Mouse (Mus musculus): ENCODE results near the gene Grip1. TPM values are rescaled to one million over a fixed set of nuclear protein-coding genes. Genes with fewer than 3 reads are reported as not detected.
A peak's percentile ranks its signal among the peaks of the same experiment; 100 is the strongest.

Gene Grip1
- total and polyA plus RNA-seq, 2 experiments, result under 0.01 to 0.02 TPM

GRCm38 (mm10) chr10:119521686-119522085, 68.1 kb downstream of the Grip1 start:
- Histone ChIP-seq H3K9ac (ENCODE audit: low read depth, low read length) (no peak overlapping the region), H3K27ac (replicated peaks; ENCODE audit: insufficient read depth, low read depth, low read length) (no peak overlapping the region), H3K79me2 (ENCODE audit: control insufficient read depth, insufficient read depth, low read length) (no peaks in the 10 kb centered on the region), H3K36me3 (ENCODE audit: control insufficient read depth, insufficient read depth, low read length) (no peaks in the 10 kb centered on the region), H3K4me3 (ENCODE audit: insufficient read depth, low read depth, low read length) (no peak overlapping the region), H3K27me3 (ENCODE audit: control insufficient read depth, insufficient read depth, low read length) (no peaks in the 10 kb centered on the region), H3K4me1 (ENCODE audit: control insufficient read depth, insufficient read depth, low read length) (no peaks in the 10 kb centered on the region)
- DNase-seq (ENCODE audit: extremely low read depth, low read depth, low spot score), result no peak
- no peak for TF ChIP-seq CTCF (IDR thresholded peaks at IDR 0.05; ENCODE audit: low read depth, low read length)
- no peak for TF ChIP-seq POLR2A (IDR thresholded peaks at IDR 0.05; ENCODE audit: extremely low read depth, insufficient read depth, low read length)
- 93% methylated on average over 11 of the region's 11 CpGs for WGBS

GRCm38 (mm10) chr10:119525730-119526129, 72.1 kb downstream of the Grip1 start:
- H3K79me2 ChIP-seq (ENCODE audit: control insufficient read depth, insufficient read depth, low read length), result no peaks in the 10 kb centered on the region
- WGBS, result 48% methylated on average over 3 of the region's 3 CpGs
- DNase-seq (ENCODE audit: extremely low read depth, low read depth, low spot score), result peak; percentile 8
- no peak for TF ChIP-seq CTCF (IDR thresholded peaks at IDR 0.05; ENCODE audit: low read depth, low read length)
- TF ChIP-seq POLR2A (IDR thresholded peaks at IDR 0.05; ENCODE audit: extremely low read depth, insufficient read depth, low read length), result no peak
- H3K4me3 ChIP-seq (ENCODE audit: insufficient read depth, low read depth, low read length), result no peak overlapping the region
- no peaks in the 10 kb centered on the region for H3K27me3 ChIP-seq (ENCODE audit: control insufficient read depth, insufficient read depth, low read length)
- no peaks in the 10 kb centered on the region for H3K4me1 ChIP-seq (ENCODE audit: control insufficient read depth, insufficient read depth, low read length)
- no peak overlapping the region for H3K9ac ChIP-seq (ENCODE audit: low read depth, low read length)
- H3K27ac ChIP-seq (replicated peaks; ENCODE audit: insufficient read depth, low read depth, low read length), result no peak overlapping the region
- no peaks in the 10 kb centered on the region for H3K36me3 ChIP-seq (ENCODE audit: control insufficient read depth, insufficient read depth, low read length)

- Histone ChIP-seq H3K27ac (replicated peaks; ENCODE audit: insufficient read depth, low read depth, low read length) (no peak overlapping the region), H3K9ac (ENCODE audit: low read depth, low read length) (no peak overlapping the region), H3K36me3 (ENCODE audit: control insufficient read depth, insufficient read depth, low read length) (no peaks in the 10 kb centered on the region), H3K4me3 (ENCODE audit: insufficient read depth, low read depth, low read length) (no peak overlapping the region), H3K27me3 (ENCODE audit: control insufficient read depth, insufficient read depth, low read length) (no peaks in the 10 kb centered on the region), H3K4me1 (ENCODE audit: control insufficient read depth, insufficient read depth, low read length) (no peaks in the 10 kb centered on the region), H3K79me2 (ENCODE audit: control insufficient read depth, insufficient read depth, low read length) (no peaks in the 10 kb centered on the region)
- 63% methylated on average over 4 of the region's 4 CpGs for WGBS
- TF ChIP-seq CTCF (IDR thresholded peaks at IDR 0.05; ENCODE audit: low read depth, low read length), result no peak
- TF ChIP-seq POLR2A (IDR thresholded peaks at IDR 0.05; ENCODE audit: extremely low read depth, insufficient read depth, low read length), result no peak
- no peak for DNase-seq (ENCODE audit: extremely low read depth, low read depth, low spot score)
Observed at GRCm38 (mm10) chr10:119534852-119535251, 81.2 kb downstream of the Grip1 start.

GRCm38 (mm10) chr10:119541655-119542054, 88.0 kb downstream of the Grip1 start:
- Histone ChIP-seq H3K27me3 (ENCODE audit: control insufficient read depth, insufficient read depth, low read length) (no peaks in the 10 kb centered on the region), H3K4me3 (ENCODE audit: insufficient read depth, low read depth, low read length) (no peak overlapping the region), H3K9ac (ENCODE audit: low read depth, low read length) (no peak overlapping the region), H3K36me3 (ENCODE audit: control insufficient read depth, insufficient read depth, low read length) (no peaks in the 10 kb centered on the region), H3K27ac (replicated peaks; ENCODE audit: insufficient read depth, low read depth, low read length) (no peak overlapping the region), H3K4me1 (ENCODE audit: control insufficient read depth, insufficient read depth, low read length) (no peaks in the 10 kb centered on the region; the same call in 1 of the 2 replicates), H3K79me2 (ENCODE audit: control insufficient read depth, insufficient read depth, low read length) (no peaks in the 10 kb centered on the region)
- DNase-seq (ENCODE audit: extremely low read depth, low read depth, low spot score), result peak; percentile 77
- TF ChIP-seq POLR2A (IDR thresholded peaks at IDR 0.05; ENCODE audit: extremely low read depth, insufficient read depth, low read length) (no peak), CTCF (IDR thresholded peaks at IDR 0.05; ENCODE audit: low read depth, low read length) (no peak)
- 19% methylated on average over 4 of the region's 4 CpGs for WGBS

GRCm38 (mm10) chr10:119543771-119544170, 90.1 kb downstream of the Grip1 start:
- Histone ChIP-seq H3K4me3 (ENCODE audit: insufficient read depth, low read depth, low read length) (no peak overlapping the region), H3K4me1 (ENCODE audit: control insufficient read depth, insufficient read depth, low read length) (no peaks in the 10 kb centered on the region; the same call in 1 of the 2 replicates), H3K79me2 (ENCODE audit: control insufficient read depth, insufficient read depth, low read length) (no peaks in the 10 kb centered on the region), H3K27me3 (ENCODE audit: control insufficient read depth, insufficient read depth, low read length) (no peaks in the 10 kb centered on the region), H3K9ac (ENCODE audit: low read depth, low read length) (no peak overlapping the region), H3K36me3 (ENCODE audit: control insufficient read depth, insufficient read depth, low read length) (no peaks in the 10 kb centered on the region), H3K27ac (replicated peaks; ENCODE audit: insufficient read depth, low read depth, low read length) (no peak overlapping the region)
- WGBS, result 85% methylated on average over 7 of the region's 7 CpGs
- no peak for TF ChIP-seq CTCF (IDR thresholded peaks at IDR 0.05; ENCODE audit: low read depth, low read length)
- TF ChIP-seq POLR2A (IDR thresholded peaks at IDR 0.05; ENCODE audit: extremely low read depth, insufficient read depth, low read length), result no peak
- no peak for DNase-seq (ENCODE audit: extremely low read depth, low read depth, low spot score)

GRCm38 (mm10) chr10:119544743-119545142, 91.1 kb downstream of the Grip1 start:
- H3K27me3 ChIP-seq (ENCODE audit: control insufficient read depth, insufficient read depth, low read length), result no peaks in the 10 kb centered on the region
- 88% methylated on average over 9 of the region's 9 CpGs for WGBS
- no peak for DNase-seq (ENCODE audit: extremely low read depth, low read depth, low spot score)

More at GRCm38 (mm10) chr10:119544743-119545142, 91.1 kb downstream of the Grip1 start:
- Histone ChIP-seq H3K4me1 (ENCODE audit: control insufficient read depth, insufficient read depth, low read length) (no peaks in the 10 kb centered on the region; the same call in 1 of the 2 replicates), H3K4me3 (ENCODE audit: insufficient read depth, low read depth, low read length) (no peak overlapping the region), H3K9ac (ENCODE audit: low read depth, low read length) (no peak overlapping the region), H3K36me3 (ENCODE audit: control insufficient read depth, insufficient read depth, low read length) (no peaks in the 10 kb centered on the region), H3K79me2 (ENCODE audit: control insufficient read depth, insufficient read depth, low read length) (no peaks in the 10 kb centered on the region), H3K27ac (replicated peaks; ENCODE audit: insufficient read depth, low read depth, low read length) (no peak overlapping the region)
- no peak for TF ChIP-seq POLR2A (IDR thresholded peaks at IDR 0.05; ENCODE audit: extremely low read depth, insufficient read depth, low read length)
- TF ChIP-seq CTCF (IDR thresholded peaks at IDR 0.05; ENCODE audit: low read depth, low read length), result no peak

Data from liver, adult 2 months (tissue).